Mouse (Mus musculus): Measurements from ENCODE around the gene Krtap4-16.
A peak's percentile ranks its signal among the peaks of the same experiment; 100 is the strongest.
"Not testable (repeated sequence)": the region's sequence is repeated elsewhere in the genome, so short reads cannot be mapped to it uniquely, and the experiment has no call there.

The Krtap4-16 gene

DNA sequence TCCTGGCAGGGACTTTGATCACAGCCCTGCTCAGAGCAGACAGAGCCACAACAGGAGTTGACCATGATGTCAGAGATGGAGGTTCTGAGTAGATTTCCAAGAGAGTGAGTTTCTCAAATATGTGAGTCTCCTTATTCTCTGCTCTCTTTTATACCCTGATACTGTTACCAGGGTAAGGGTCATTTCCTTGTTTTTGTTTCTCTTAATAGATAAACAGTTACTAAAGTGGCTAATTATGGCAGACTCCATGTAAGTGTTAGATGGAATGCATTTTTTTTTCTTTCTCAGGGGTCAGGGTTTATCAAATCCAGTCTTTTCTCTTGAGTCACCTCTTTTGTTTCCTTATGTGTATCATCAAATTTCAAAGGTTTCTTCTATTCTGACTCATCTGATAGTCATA lies at the start of gene Krtap4-16:
Gene Krtap4-16, minus strand, starts transcription at position 101 of the 400 bp plus-strand sequence.
- DNase-seq = no peak

DNA sequence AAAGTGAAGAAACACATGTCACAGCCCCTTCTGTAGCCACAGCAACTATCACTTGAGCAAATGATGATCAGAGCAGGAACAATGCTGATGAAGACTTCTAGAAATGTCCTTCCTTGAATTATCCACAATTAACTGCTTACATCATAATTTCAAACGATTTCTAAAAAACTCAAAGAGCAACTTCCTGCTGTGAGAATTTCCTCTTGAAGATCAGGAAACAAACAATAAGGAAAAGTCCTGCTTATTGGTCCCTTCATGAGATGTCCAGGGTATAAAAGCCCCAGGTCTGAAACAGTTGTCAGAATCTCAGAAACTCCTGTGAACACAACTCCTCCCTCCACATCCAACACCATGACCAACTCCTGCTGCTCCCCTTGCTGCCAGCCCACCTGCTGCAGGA lies 27.5 kb upstream of the Krtap4-16 start, which contains the start of gene Gm11567:
Gene Gm11567, plus strand, starts transcription at position 301 of the 400 bp plus-strand sequence.
- DNase-seq = not testable (repeated sequence)

DNA sequence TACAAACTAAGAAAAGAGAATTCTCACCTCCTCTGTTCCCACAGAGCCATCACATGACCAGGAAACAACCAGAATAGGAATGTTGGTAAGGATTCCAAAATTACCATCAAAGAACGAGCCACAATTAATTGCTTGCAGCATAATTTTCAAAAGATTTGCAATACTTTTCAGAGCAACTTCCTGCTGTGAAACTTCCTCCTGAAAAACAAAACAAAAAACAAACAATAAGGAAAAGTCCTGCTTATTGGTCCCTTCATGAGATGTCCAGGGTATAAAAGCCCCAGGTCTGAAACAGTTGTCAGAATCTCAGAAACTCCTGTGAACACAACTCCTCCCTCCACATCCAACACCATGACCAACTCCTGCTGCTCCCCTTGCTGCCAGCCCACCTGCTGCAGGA lies 21.7 kb upstream of the Krtap4-16 start, which contains the start of gene Krtap9-1:
Gene Krtap9-1, plus strand, starts transcription at position 301 of the 400 bp plus-strand sequence.
- not testable (repeated sequence) for DNase-seq

DNA sequence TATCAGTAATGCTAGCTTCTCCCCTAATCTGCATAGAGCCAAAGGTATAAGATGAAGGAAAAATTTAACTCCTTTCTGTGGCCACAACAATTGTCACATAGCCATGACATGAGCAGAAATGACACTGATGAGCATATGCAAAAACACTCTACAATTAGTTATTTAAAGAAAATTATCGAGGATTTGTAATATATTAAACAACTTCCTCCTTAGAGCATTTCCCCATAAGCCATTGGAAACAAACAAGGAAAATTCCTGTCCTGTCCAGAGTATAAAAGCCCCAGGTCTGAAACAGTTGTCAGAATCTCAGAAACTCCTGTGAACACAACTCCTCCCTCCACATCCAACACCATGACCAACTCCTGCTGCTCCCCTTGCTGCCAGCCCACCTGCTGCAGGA lies 12.8 kb upstream of the Krtap4-16 start, which contains the start of gene Gm11559:
Gene Gm11559, plus strand, starts transcription at position 301 of the 400 bp plus-strand sequence.
- DNase-seq = not testable (repeated sequence)

DNA sequence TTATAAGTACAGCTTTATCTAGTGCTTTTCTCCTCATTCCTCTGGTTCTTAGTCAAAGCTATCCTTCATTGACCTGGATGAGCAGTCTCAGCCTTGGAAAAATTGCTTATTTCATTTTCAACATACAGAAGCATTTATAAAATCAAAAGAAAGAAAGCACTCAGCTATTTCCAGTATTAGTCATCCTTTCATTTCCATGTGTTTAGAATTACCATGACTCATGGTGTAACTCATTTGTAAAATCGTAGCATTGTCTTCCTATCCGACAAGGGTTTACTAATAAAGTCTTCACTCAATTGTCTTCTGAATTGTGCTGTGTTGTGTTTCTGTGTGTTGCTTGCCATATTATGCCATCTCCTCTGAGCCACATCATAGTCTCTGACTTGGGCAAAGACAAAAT lies 7.4 kb upstream of the Krtap4-16 start:
- no peak for DNase-seq

DNA sequence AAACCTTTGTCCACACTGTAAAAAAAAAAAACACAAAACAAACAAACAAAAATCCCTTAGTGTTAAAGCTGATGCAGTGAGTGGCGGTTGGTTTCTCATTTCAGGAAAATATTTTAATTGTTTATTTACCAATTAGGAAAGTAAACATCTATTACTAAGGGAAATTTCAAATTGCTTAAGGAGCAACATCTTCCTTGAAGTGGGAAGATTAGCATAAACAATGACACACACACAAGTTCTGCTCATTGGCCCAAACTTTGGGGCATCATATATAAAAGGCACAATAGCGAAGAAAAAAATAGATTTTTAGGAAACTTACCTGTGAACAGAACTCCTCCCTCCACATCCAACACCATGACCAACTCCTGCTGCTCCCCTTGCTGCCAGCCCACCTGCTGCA lies 6.2 kb upstream of the Krtap4-16 start, which contains the start of gene Gm11568:
Gene Gm11568, plus strand, starts transcription at position 301 of the 400 bp plus-strand sequence.
- no peak for DNase-seq

DNA sequence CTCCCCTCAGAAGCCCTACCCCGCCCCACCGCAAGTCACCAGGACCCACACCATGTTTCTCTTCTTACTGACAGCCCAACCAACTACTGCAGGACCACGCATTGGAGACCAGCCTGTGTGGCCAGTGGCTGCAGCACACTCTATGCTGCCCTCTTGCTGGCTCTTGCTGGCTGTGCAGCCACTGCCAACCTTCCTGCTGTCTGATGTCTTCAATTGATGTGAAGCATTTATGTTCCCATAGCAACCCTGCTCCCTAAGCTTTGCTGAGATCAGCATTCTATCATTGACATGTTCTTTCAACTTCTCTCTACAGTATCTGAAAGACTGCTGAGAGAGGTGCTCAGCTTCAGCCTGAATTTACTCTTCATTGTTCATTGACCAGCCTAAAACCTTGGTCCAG lies 2.7 kb upstream of the Krtap4-16 start:
- peak; percentile 7 for DNase-seq

DNA sequence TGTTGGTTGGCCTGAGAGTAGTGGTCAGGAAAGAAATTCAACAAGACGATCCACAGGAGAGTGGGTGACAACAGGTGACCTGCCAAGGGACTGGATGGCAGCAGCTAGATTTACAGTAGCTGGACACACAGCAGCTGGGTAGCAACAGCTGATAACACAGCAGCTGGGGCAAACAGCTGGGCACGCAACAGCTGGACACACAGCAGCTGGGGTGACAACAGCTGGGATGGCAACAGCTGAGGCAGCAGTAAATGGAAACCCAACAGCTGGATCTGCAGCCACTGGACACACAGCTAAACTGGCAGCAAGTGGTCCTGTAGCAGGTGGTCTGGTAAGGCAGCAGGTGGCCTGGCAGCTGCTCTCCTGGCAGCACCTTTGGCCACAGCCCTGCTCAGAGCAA lies 4.7 kb downstream of the Krtap4-16 start:
- no peak for DNase-seq

DNA sequence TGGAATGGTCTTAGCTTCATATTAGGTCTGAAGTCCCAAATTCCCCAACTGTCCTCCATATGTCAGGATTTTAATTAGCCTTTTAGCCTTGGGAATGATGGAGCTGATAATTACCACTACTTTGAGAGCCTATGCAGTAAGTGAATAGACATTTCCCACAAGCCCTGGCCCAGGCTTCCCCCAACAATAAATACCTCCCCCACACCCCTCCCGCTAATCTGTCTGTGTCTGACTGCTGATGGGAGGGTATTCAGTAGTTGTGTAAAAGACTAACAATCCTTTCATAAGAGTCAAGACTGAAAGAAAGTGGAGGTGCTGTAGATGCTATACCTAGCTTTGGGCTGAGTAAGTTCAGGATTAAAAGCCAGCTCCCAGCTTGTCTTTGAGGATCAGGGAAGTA lies 9.2 kb downstream of the Krtap4-16 start:
- no peak for DNase-seq

DNA sequence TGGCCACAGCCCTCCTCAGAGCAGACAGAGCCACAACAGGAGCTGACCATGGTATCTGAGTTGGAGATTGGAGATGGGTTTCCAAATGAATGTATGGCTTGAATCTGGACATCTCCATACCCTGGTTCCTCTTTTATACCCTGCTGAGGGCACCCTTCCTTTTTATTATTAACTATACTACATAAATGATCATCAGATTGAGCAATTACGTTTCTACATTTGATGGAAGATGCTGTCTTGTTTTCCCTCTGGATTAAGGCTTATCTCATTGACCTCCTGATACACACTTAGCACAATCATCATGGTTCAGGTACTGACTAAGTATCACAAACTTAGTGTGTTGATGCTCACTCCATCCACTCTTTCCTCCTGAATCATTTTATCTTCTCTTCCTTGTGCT lies 13.4 kb downstream of the Krtap4-16 start, which contains the start of gene 2300003K06Rik:
Gene 2300003K06Rik, minus strand, starts transcription at position 101 of the 400 bp plus-strand sequence.
- DNase-seq = no peak

DNA sequence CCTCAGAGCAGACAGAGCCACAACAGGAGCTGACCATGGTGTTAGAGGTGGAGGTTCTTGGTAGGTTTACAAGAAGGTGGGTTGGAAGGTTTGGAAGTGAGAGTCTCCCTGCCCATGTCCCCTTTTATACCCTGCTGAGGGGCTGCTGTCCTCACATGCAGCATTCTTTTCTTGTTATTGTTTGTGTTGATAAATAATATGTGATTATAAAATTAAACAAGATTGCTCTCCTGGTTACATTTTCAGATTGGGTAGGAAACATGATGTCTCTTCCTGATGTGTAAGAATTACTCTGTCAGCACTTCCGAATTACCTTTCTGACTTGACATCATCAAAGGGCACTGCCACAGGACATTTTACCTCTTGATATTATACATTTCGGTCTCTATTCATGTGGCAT lies 35.8 kb downstream of the Krtap4-16 start, which contains the start of gene Gm11564:
Gene Gm11564, minus strand, starts transcription at position 101 of the 400 bp plus-strand sequence.
- not testable (repeated sequence) for DNase-seq

DNA sequence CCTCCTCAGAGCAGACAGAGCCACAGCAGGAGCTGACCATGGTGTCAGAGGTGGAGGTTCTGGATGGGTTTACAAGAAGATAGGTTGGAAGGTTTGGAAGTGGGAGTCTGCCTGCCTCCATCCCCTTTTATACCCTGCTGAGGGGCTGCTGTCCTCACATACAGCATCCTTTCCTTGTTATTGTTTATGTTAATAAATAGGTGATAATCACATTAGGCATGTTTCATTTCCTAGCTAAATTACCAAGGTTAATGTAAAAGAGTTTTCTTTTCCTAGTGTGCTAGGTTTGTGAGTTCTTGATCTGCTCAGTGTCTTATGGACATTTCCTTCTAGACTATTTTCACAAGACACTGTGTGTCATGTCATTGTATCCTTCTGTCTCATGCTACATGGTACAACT lies 41.6 kb downstream of the Krtap4-16 start, which contains the start of gene Krtap4-13:
Gene Krtap4-13, minus strand, starts transcription at position 101 of the 400 bp plus-strand sequence.
- DNase-seq = not testable (repeated sequence)

DNA sequence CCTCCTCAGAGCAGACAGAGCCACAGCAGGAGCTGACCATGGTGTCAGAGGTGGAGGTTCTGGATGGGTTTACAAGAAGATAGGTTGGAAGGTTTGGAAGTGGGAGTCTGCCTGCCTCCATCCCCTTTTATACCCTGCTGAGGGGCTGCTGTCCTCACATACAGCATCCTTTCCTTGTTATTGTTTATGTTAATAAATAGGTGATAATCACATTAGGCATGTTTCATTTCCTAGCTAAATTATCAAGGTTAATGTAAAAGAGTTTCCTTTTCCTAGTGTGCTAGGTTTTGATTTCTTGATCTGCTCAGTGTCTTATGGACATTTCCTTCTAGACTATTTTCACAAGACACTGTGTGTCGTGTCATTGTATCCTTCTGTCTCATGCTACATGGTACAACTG lies 47.1 kb downstream of the Krtap4-16 start, which contains the start of gene Gm11554:
Gene Gm11554, minus strand, starts transcription at position 101 of the 400 bp plus-strand sequence.
- DNase-seq = not testable (repeated sequence)

All from right cerebral cortex, postnatal 4 days (tissue).